Mouse (Mus musculus) midbrain, embryonic 13.5 days (tissue): ENCODE results near the gene Gpc6. TPM values are rescaled to one million over a fixed set of nuclear protein-coding genes. Genes with fewer than 3 reads are reported as not detected.

ENCODE experiments used
- ATAC-seq: fragments of 200-750 bp; cut with Nextera tagmentation; 2 replicates; pipeline ENCODE4 v1.8.0; 2017; ENCODE audit warnings: mild to moderate bottlenecking, moderate TSS enrichment, moderate library complexity
- H3K27ac ChIP-seq: fragments of 300-500 bp; sonication (generic); 2 replicates; pipeline ENCODE4 v1.5.1; 2015; ENCODE audit warnings: inconsistent platforms, mild to moderate bottlenecking, moderate library complexity
- H3K27me3 ChIP-seq: fragments of 300-500 bp; sonication (generic); 2 replicates; pipeline ENCODE4 v1.6.1; 2015; ENCODE audit warnings: mild to moderate bottlenecking, inconsistent platforms
- H3K36me3 ChIP-seq: fragments of 300-500 bp; sonication (generic); 2 replicates; pipeline ENCODE4 v1.6.1; 2015; ENCODE audit warnings: mild to moderate bottlenecking, inconsistent platforms
- H3K4me1 ChIP-seq: fragments of 300-500 bp; sonication (generic); replicated peaks from 2 replicates; pipeline ENCODE4 v1.6.1; 2015; ENCODE audit warnings: inconsistent platforms
- H3K4me2 ChIP-seq: fragments of 300-500 bp; sonication (generic); replicated peaks from 2 replicates; pipeline ENCODE4 v1.6.1; 2015; ENCODE audit warnings: moderate library complexity, mild to moderate bottlenecking, inconsistent platforms
- H3K4me3 ChIP-seq: fragments of 300-500 bp; sonication (generic); replicated peaks from 2 replicates; pipeline ENCODE4 v1.5.1; 2015; ENCODE audit warnings: mild to moderate bottlenecking, inconsistent platforms
- H3K9ac ChIP-seq: fragments of 300-500 bp; sonication (generic); replicated peaks from 2 replicates; pipeline ENCODE4 v1.6.1; 2015; ENCODE audit warnings: mild to moderate bottlenecking, inconsistent platforms
- H3K9me3 ChIP-seq: fragments of 300-500 bp; sonication (generic); 2 replicates; pipeline ENCODE4 v1.6.1; 2016; ENCODE audit warnings: mild to moderate bottlenecking, inconsistent platforms
- WGBS: fragments of 180-500 bp; shearing (Covaris S2); methylation state at CpG from one replicate; pipeline ENCODE4 v1.1.7; 2015; 5-methylcytosine and 5-hydroxymethylcytosine counted together
- polyA plus RNA-seq: library from polyadenylated mRNA; unstranded; fragments of >200 nt; fragmentation: Nextera tagmentation; extraction: Ambion mirVana; gene quantifications from 2 replicates; pipeline ENCODE4 v1.2.1, GENCODE M21; 2015

Gpc6 gene
- polyA plus RNA-seq, 1 experiment from 2014 or later = 20.8 TPM

DNA sequence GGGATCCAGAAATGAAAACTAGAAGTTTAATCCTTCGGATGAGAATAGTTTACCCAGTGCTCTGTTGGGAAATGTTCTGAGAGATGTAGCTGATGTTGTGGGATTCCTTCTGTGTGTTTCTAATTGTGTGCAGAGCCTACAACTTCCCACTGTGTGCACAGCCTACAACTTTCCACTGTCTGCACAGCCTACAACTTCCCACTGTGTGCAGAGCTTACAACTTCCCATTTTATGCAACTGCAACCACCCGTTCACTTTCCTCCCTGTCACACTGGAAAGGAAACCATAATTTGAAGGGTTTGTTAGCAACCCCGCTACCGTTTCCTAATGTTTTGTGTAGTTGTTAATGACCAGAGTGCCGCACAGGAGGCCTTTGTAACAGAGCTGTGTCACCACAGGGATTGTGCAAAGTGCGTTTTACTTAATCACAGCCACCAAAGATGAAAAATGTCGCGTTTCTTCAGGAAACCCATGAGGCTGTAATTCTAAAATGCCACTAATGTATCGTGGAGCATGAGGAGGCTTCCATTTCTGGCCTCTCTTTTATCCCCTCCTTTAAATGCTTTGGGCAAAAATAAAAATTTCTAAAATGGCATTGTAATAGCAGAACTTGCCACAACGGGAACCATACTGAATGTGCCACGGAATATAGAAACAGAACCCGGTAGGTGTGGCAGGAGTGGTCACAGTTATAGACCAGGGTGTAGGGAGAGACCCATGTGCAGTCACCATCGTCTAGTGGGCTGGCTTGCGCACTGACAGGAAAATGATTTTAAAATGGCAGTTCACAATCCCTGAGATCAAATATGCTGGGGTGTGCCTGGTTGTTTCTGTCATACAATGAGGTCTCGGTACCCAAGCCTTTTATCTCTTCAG is 853.7 kb downstream of the Gpc6 start:
- Histone ChIP-seq H3K9ac (no peak overlapping the region), H3K4me3 (no peak overlapping the region), H3K4me1 (peaks cover 8% of the 10 kb centered on the region), H3K27me3 (no peaks in the 10 kb centered on the region), H3K9me3 (no peaks in the 10 kb centered on the region), H3K36me3 (no peaks in the 10 kb centered on the region), H3K27ac (no peak overlapping the region), H3K4me2 (no peak overlapping the region)
- 77% methylated on average over 15 of the region's 15 CpGs for WGBS
- peak; percentile 10; the same call in 1 of the 2 replicates for ATAC-seq

DNA sequence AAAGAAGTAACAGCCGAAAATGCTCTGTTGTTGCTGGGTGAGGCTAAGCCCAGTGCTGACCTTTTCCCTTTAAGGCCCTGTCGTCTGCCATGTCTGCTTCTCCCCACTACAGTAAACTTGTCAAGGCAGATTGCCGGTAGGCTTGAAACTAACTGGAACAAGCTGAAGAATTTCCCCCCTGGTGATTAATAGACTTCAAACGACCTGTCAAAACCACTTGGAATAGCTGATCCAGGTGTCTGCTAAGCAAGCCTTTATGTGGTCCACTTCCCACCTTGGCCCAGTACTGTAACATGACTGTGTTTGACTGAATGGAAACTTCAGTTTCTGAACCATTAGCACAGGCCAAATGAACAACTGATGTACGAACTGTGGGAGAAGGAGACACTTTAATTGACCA is 856.6 kb downstream of the Gpc6 start:
- H3K4me1 ChIP-seq = peaks cover 24% of the 10 kb centered on the region
- ATAC-seq = no peak
- 72% methylated on average over 5 of the region's 5 CpGs for WGBS
- H3K9ac ChIP-seq = no peak overlapping the region
- H3K4me2 ChIP-seq = no peak overlapping the region
- no peak overlapping the region for H3K27ac ChIP-seq
- H3K4me3 ChIP-seq = no peak overlapping the region
- H3K36me3 ChIP-seq = no peaks in the 10 kb centered on the region
- no peaks in the 10 kb centered on the region for H3K27me3 ChIP-seq
- no peaks in the 10 kb centered on the region for H3K9me3 ChIP-seq

DNA sequence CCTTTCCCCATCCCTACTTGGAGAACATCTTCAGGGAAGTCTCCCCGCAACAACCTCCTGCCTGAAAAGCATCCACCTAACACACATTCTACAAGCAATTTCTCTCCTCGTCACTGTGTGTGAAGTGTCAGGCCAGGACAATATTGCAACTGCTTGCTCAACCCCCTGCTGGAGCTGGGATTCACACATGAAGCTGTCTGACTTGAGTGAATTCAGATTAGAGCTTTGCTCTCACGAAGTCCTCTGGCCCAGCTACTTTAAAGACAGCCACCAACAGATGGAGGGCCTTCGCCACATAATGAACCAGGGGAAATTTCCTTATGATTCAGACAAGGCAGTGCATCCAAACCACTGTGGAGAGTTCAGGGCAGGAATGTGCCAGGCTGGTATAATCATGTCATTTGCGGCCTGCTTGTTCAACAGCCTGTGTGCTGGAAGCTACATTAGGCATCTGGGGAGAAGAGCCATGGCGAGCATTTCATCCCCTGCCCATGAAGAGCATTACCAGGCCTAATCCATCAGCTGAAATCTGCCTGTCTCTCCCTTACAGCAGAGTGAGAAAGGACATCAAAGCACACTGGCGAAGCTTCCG is 858.7 kb downstream of the Gpc6 start:
- Histone ChIP-seq H3K27me3 (no peaks in the 10 kb centered on the region), H3K4me3 (no peak overlapping the region), H3K4me2 (no peak overlapping the region), H3K9ac (no peak overlapping the region), H3K27ac (no peak overlapping the region), H3K4me1 (peaks cover 22% of the 10 kb centered on the region), H3K9me3 (no peaks in the 10 kb centered on the region), H3K36me3 (no peaks in the 10 kb centered on the region)
- 64% methylated on average over 8 of the region's 8 CpGs for WGBS
- 0 out of 2 replicates have a peak, but pooled peaks have one; percentile 15 for ATAC-seq

DNA sequence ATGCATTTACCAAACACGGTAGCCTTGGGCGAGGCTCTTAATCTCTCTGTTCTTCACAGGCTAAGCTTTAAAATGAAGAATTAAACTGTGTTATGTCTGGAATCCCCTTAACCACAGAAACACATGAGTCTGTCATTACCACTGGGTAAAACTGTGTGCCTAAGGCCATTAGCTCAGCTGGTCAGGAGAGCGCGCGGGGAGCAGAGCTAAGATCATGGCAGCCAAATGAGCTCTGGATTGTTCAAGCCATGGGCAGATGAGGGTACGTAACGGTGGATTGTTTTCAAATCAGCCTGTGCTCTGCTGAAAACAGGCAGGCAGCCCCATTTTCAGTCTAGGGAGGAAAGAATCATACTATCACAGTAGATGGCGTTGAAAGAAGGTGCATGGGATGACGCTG is 859.8 kb downstream of the Gpc6 start:
- Histone ChIP-seq H3K4me3 (no peak overlapping the region), H3K27me3 (no peaks in the 10 kb centered on the region), H3K4me1 (peaks cover 22% of the 10 kb centered on the region), H3K9ac (no peak overlapping the region), H3K4me2 (no peak overlapping the region), H3K36me3 (no peaks in the 10 kb centered on the region), H3K27ac (no peak overlapping the region), H3K9me3 (no peaks in the 10 kb centered on the region)
- ATAC-seq = peak; percentile 27; the same call in 1 of the 2 replicates
- 81% methylated on average over 9 of the region's 9 CpGs for WGBS

DNA sequence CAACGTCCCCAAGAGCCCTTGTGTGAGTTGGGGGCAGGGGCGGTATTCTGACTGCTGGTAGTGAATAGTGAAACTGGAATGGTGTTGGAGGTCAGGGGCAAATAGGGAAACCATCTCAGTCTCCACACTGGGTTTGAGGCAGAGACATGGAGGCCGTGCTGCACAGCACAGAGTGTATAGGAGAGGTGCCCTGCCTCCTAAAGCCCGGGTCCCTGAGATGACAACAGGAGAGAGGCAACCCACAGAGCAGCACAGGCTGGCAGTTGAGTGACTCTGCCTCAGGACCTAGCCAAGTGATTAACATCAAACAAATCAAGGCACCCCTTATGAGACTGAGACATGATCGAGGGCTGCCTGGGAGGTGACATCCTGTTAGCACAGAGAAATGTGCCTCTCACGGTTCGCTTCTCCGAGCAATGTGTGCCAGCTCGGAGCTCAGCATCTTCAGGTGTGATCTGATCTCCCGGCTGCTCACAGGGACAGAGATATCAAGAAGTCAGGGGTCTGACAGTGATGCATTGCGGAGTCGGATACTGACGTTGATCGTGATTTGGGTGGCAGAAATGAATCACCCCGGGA is 860.5 kb downstream of the Gpc6 start:
- WGBS = 84% methylated on average over 15 of the region's 15 CpGs
- ATAC-seq = 0 out of 2 replicates have a peak, but pooled peaks have one; percentile 41
- Histone ChIP-seq H3K27ac (no peak overlapping the region), H3K27me3 (no peaks in the 10 kb centered on the region), H3K4me2 (no peak overlapping the region), H3K9ac (no peak overlapping the region), H3K4me3 (no peak overlapping the region), H3K36me3 (no peaks in the 10 kb centered on the region), H3K9me3 (no peaks in the 10 kb centered on the region), H3K4me1 (peaks cover 22% of the 10 kb centered on the region)

DNA sequence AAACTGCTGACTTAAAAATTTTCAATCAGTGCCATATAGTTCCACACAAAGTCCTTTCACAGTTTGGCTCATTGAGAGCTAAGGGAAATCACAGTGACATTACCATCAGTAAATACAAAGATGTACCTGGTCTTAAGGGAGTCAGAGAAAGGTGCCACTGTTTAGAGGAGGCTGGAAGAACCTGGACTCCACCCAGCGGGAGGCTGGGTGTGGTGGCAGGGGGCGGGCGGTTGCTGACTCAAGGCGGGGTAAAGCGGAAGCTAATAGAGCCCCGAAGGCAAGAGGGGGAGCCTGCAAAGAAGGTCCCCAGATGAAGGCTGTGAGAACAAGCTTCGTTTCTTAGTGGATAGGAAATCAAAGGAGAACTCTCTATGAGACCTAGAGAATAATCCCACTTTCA is 861.5 kb downstream of the Gpc6 start:
- H3K4me1 ChIP-seq = peaks cover 22% of the 10 kb centered on the region
- ATAC-seq = peak; percentile 8; the same call in 1 of the 2 replicates
- no peak overlapping the region for H3K4me2 ChIP-seq
- H3K9me3 ChIP-seq = no peaks in the 10 kb centered on the region
- WGBS = 59% methylated on average over 7 of the region's 7 CpGs
- H3K36me3 ChIP-seq = no peaks in the 10 kb centered on the region
- no peak overlapping the region for H3K27ac ChIP-seq
- no peak overlapping the region for H3K9ac ChIP-seq
- no peak overlapping the region for H3K4me3 ChIP-seq
- H3K27me3 ChIP-seq = no peaks in the 10 kb centered on the region

DNA sequence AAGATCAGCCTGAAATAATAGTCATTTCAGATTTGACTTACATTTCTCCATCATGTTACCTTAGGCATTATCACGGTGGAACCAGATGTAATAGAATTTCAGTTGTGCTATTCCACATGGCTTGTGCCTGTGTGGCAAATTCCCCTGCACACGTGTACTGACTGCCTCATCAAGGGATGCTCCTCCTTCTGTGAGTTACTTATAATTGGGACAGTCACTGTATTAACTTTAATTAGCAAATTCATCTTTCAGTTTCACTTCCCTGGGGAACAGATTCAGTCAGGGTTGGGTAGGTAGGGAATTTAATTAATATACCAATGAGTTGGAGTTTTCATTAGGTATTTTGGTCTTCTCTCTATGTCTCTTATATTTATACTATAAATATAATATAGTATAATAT is 869.8 kb downstream of the Gpc6 start:
- Histone ChIP-seq H3K4me1 (no peaks in the 10 kb centered on the region), H3K27ac (no peak overlapping the region), H3K4me3 (no peak overlapping the region), H3K9ac (no peak overlapping the region), H3K9me3 (no peaks in the 10 kb centered on the region), H3K4me2 (no peak overlapping the region), H3K36me3 (no peaks in the 10 kb centered on the region), H3K27me3 (no peaks in the 10 kb centered on the region)
- no peak for ATAC-seq
- 73% methylated on average over 2 of the region's 2 CpGs for WGBS

DNA sequence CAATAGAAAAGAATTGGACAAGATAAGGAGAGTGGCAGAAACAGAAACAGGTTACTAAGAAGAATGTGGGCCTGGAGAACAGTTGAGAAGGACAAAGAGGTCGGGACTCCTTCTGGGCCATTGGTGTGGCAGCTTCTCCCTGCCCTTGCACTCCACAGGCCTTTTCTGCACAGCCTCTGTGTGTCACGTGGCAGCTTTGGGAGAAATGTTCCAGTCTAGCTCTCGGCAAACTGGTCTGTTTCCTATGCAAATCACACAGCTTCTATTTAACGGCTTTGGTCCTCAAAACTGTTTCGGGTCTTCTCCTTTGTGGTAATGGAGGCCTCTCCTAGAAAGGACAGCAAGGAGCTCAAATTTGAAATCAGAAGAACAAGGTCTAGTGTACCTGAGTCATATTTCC is 871.5 kb downstream of the Gpc6 start:
- no peak for ATAC-seq
- no peaks in the 10 kb centered on the region for H3K9me3 ChIP-seq
- H3K36me3 ChIP-seq = no peaks in the 10 kb centered on the region
- no peak overlapping the region for H3K4me3 ChIP-seq
- H3K4me1 ChIP-seq = peaks cover 4% of the 10 kb centered on the region
- H3K4me2 ChIP-seq = no peak overlapping the region
- no peaks in the 10 kb centered on the region for H3K27me3 ChIP-seq
- H3K9ac ChIP-seq = no peak overlapping the region
- no peak overlapping the region for H3K27ac ChIP-seq
- 77% methylated on average over 5 of the region's 5 CpGs for WGBS

DNA sequence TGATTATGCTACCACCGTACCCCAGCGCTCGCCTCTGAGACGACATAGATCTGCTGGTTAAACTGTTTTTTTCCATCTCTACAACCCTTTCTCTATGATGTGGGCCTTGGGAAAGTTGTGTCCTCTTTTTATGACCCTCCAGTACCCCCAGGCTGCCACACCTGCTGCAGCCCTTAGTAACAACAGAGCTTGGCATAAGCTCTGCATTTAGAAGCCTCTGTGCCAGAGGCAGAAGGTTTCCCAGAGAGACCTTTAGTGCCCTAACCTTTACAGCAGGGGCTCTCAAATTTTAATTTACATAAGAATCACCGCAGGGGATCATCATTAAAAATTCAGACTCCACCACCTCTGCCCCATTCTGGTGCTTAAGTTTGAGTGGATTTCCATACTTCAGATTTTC is 875.3 kb downstream of the Gpc6 start:
- WGBS = 65% methylated on average over 5 of the region's 5 CpGs
- Histone ChIP-seq H3K27ac (no peak overlapping the region), H3K9me3 (no peaks in the 10 kb centered on the region), H3K4me1 (peaks cover 4% of the 10 kb centered on the region), H3K27me3 (no peaks in the 10 kb centered on the region), H3K9ac (no peak overlapping the region), H3K36me3 (no peaks in the 10 kb centered on the region), H3K4me2 (no peak overlapping the region), H3K4me3 (no peak overlapping the region)
- ATAC-seq = peak; percentile 45; the same call in 1 of the 2 replicates

DNA sequence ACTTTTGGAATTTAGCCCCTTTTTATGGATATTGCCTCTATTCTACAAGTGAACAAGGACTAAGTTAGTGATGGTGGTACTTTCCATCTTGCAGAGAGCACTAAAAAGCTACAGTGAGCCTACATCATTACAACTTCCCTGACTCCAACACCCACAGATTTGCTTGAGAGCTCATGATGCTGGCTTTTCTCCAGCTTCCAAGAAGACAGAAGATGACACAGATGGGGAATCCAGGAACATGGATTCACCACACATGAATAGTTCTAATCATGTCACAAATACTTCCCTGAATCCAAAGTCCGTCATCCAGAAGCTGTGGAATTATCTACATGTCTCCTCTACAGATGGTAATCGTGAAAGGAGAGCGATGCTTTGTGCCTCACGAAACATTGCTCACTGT is 882.7 kb downstream of the Gpc6 start:
- 0 out of 2 replicates have a peak, but pooled peaks cover 10% of the 10 kb centered on the region for H3K4me1 ChIP-seq
- no peak for ATAC-seq
- no peak overlapping the region for H3K4me3 ChIP-seq
- no peaks in the 10 kb centered on the region for H3K9me3 ChIP-seq
- no peak overlapping the region for H3K27ac ChIP-seq
- no peaks in the 10 kb centered on the region for H3K27me3 ChIP-seq
- H3K36me3 ChIP-seq = no peaks in the 10 kb centered on the region
- H3K9ac ChIP-seq = no peak overlapping the region
- no peak overlapping the region for H3K4me2 ChIP-seq
- WGBS = 96% methylated on average over 4 of the region's 4 CpGs

DNA sequence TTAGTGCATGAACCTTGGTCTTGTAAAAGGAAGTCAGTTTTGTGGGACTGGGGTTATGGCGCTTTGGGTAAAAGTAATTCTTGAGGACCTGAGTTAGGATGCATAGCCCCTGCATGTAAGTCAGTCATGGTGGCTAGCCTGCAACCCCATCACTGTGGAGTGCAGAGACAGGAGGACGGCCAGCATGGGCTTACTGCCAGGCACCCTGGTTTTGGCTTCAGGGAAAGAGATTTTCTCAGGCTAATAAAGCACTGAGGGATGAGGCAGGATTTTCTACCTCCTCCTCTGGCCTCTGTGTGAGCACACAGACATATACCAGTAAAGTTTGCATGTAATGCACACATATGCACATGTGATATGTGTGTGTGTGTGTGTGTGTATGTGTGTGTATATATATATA is 883.2 kb downstream of the Gpc6 start:
- no peaks in the 10 kb centered on the region for H3K9me3 ChIP-seq
- H3K4me1 ChIP-seq = peaks cover 11% of the 10 kb centered on the region; the same call in 1 of the 2 replicates
- H3K4me2 ChIP-seq = no peak overlapping the region
- no peak overlapping the region for H3K9ac ChIP-seq
- H3K36me3 ChIP-seq = no peaks in the 10 kb centered on the region
- no peak overlapping the region for H3K4me3 ChIP-seq
- H3K27me3 ChIP-seq = no peaks in the 10 kb centered on the region
- H3K27ac ChIP-seq = no peak overlapping the region
- ATAC-seq = no peak
- WGBS = 92% methylated on average over 2 of the region's 2 CpGs
